Mouse (Mus musculus): ENCODE data around the gene Olfr648. TPM values are rescaled to one million over a fixed set of nuclear protein-coding genes. Genes with fewer than 3 reads are reported as not detected.

Gene Olfr648
- total RNA-seq, 4 experiments from 2014 or later = not detected

Other genes with a start within 250 kb of the Olfr648 start
- not detected for gene Olfr632, start 249.0 kb downstream of the Olfr648 start, total RNA-seq (2022)
- gene Olfr633, start 239.0 kb downstream of the Olfr648 start, total RNA-seq (2022) = not detected
- gene Olfr635, start 212.2 kb downstream of the Olfr648 start, total RNA-seq (2022) = not detected
- not detected for gene Olfr638, start 184.6 kb downstream of the Olfr648 start, total RNA-seq (2022)
- not detected for gene Olfr639, start 166.1 kb downstream of the Olfr648 start, total RNA-seq (2022)
- gene Olfr640, start 157.8 kb downstream of the Olfr648 start, total RNA-seq (2022) = not detected
- not detected for gene Olfr641, start 147.9 kb downstream of the Olfr648 start, total RNA-seq (2022)
- not detected for gene Olfr642, start 130.7 kb downstream of the Olfr648 start, total RNA-seq (2022)
- gene 4930516K23Rik, start 121.9 kb downstream of the Olfr648 start, total RNA-seq (2022) = not detected
- gene Olfr644, start 111.5 kb downstream of the Olfr648 start, total RNA-seq (2022) = not detected
- not detected for gene Olfr645, start 97.9 kb downstream of the Olfr648 start, total RNA-seq (2022)
- not detected for gene Olfr646, start 78.5 kb downstream of the Olfr648 start, total RNA-seq (2022)
- not detected for gene Ubqln5, start 53.6 kb downstream of the Olfr648 start, total RNA-seq (2022)
- not detected for gene Olfr643, start 46.0 kb downstream of the Olfr648 start, total RNA-seq (2022)
- not detected for gene Ubqln3, start 40.1 kb downstream of the Olfr648 start, total RNA-seq (2022)
- not detected for gene Ubqlnl, start 32.8 kb downstream of the Olfr648 start, total RNA-seq (2022)
- gene Olfm5, start 18.6 kb downstream of the Olfr648 start, total RNA-seq (2022) = not detected
- gene Olfr649, start 12.6 kb upstream of the Olfr648 start, total RNA-seq (2022) = not detected
- under 1 TPM; 0.19 to 0.99 (median 0.20) TPM for gene Trim6, start 35.4 kb upstream of the Olfr648 start, total RNA-seq (2022)
- gene Trim34a, start 61.1 kb upstream of the Olfr648 start, total RNA-seq (2022) = 1 to 10 TPM in 1 of 4 experiments, under 1 TPM in 3; 0.87 to 1.6 (median 0.95) TPM
- under 1 TPM; 0.56 to 0.70 (median 0.66) TPM for gene Trim5, start 104.7 kb upstream of the Olfr648 start, total RNA-seq (2022)
- 1 to 10 TPM; 2.1 to 2.6 (median 2.3) TPM for gene Trim12a, start 132.1 kb upstream of the Olfr648 start, total RNA-seq (2022)
- not detected for gene Trim34b, start 146.1 kb upstream of the Olfr648 start, total RNA-seq (2022)
- gene Trim12c, start 170.0 kb upstream of the Olfr648 start, total RNA-seq (2022) = 1 to 10 TPM; 2.3 to 3.1 (median 2.6) TPM
- gene Trim30b, start 186.5 kb upstream of the Olfr648 start, total RNA-seq (2022) = not detected
- gene Trim30c, start 217.4 kb upstream of the Olfr648 start, total RNA-seq (2022) = not detected